Mouse (Mus musculus) ZHBTc4 (cell line): ENCODE data around the gene Ccdc158.
A peak's percentile ranks its signal among the peaks of the same experiment; 100 is the strongest.

Source experiments
- DNase-seq: peaks from one replicate; pipeline ENCODE4 v3.0.0-alpha.2; 2011; ENCODE audit warnings: low read depth, low spot score

The Ccdc158 gene

GRCm38 (mm10) chr5:92674859-92675573, at the start of gene Ccdc158:
TSS of gene Ccdc158 (minus strand) at chr5:92675271.
- DNase-seq = peak; percentile 98

DNA sequence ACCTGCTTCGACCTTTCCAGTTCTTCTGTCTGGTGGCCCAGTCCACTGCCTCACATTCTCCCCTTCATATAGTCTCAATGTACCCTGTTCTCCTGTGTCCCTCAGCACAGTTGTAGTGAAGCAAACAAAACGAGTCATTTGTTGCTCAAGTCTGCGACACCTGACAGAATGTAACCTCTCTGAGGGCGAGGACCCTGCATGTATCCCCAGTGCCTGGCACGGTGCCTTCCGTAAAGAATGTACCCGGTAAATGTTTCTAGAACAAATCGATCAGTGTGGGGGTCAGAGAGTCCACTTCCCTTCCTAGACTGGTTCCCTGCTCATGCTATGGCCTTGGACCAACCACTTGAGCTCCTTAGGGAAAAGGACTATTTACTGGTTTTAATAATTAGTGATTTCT, 46.5 kb upstream of the Ccdc158 start:
- no peak for DNase-seq

GRCm38 (mm10) chr5:92718856-92719255, 43.8 kb upstream of the Ccdc158 start:
- DNase-seq = no peak

GRCm38 (mm10) chr5:92717666-92718360, 42.7 kb upstream of the Ccdc158 start:
- DNase-seq = no peak

- no peak for DNase-seq
Observed at GRCm38 (mm10) chr5:92715890-92716289, 40.8 kb upstream of the Ccdc158 start.

- no peak for DNase-seq
Observed at GRCm38 (mm10) chr5:92715319-92715718, 40.2 kb upstream of the Ccdc158 start.

DNA sequence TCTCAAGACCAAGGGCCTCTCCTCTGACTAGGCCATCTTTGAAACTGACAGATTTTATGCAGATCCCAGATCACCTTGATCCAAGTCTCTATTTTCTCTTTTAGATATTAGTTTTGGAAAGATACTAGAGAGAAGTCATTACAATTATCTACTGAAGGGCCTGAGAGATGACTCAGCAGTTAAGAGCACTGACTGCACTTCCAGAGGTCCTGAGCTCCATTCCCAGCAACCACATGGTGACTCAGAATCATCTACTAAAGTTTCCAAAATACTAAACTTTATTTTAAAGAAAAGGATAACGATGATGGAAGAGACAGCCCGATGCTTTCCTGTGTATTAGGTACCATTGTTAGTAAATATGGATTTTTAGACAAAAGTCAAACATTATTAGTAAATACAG, 39.8 kb upstream of the Ccdc158 start:
- no peak for DNase-seq

DNA sequence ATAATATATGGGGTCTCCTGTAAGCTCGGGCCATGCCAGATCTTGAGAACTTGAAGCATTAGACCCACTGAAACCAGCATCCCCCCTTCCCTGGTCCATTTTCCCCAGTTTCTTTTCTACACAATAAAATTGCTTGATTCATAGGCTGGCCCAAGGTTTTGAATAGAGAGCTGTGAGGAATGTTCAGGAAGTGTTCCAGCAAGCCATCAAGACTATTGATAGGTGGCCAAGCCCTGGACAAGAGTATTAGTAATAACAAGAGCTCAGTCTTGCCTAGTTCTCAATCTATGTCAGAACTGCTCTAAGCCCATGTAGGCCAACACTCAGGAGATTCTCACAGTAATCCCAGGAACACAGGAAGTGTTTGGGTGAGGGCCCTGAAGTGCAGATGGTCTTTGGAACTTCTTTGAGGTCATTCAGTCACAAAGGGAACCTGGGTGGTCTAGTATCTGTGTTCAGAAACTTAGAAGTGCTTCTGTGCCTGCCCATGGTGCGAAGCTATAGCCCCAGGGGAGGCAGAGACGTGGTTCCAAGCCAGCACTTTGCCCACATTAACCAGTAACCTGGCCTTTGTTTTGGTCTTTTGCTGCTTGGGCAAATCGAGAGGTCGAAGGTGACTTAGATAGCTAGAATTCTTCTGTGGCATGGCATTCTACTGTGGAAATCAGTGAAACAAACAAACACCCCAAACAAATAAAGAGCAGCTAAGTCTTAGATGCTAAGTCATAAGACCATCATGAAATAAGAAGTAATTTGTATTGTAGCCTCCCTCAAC, 37.7 kb upstream of the Ccdc158 start:
- DNase-seq = no peak

- no peak for DNase-seq
Observed at GRCm38 (mm10) chr5:92711666-92712290, 36.7 kb upstream of the Ccdc158 start.

- no peak for DNase-seq
Observed at GRCm38 (mm10) chr5:92710779-92711178, 35.7 kb upstream of the Ccdc158 start.

GRCm38 (mm10) chr5:92707921-92708491, 32.9 kb upstream of the Ccdc158 start:
- DNase-seq = no peak

GRCm38 (mm10) chr5:92703671-92704070, 28.6 kb upstream of the Ccdc158 start:
- DNase-seq = no peak

- DNase-seq = no peak
Observed at GRCm38 (mm10) chr5:92701750-92702149, 26.7 kb upstream of the Ccdc158 start.

GRCm38 (mm10) chr5:92698837-92699529, 23.9 kb upstream of the Ccdc158 start:
- peak; percentile 37 for DNase-seq

DNA sequence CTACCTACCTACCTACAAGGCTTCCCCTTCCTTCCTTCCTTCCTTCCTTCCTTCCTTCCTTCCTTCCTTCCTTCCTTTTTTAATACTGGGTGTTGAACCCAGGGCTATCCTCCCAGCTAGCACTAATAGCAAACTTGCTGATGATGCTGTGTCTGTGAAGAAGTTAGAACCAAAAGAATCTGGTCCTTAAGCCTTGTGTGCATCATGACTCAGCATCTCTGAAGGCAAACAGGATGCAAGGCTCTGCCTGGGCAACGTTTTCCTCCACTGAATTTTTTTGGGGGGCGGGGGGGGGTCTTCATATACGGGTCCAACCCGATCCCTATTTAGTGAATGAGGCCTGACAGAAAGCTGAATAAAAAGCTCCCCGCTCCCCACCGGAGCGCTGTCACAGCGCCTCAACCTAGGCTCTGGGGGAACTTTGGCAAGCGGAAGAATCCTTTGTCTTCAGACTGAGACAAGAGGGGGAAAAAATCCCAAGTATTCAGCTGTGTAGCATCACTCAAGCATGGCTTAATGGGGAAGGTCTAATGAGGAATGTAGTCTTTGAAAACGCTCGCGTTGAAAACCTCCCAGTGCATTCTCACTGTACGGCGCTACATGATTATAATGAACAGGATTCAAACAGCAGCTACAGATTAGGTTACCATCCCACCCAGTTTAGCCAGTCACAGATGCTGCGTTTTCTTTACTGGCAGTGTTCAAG, 23.2 kb upstream of the Ccdc158 start:
- DNase-seq = peak; percentile 82

GRCm38 (mm10) chr5:92694316-92694995, 19.4 kb upstream of the Ccdc158 start:
- DNase-seq = no peak

DNA sequence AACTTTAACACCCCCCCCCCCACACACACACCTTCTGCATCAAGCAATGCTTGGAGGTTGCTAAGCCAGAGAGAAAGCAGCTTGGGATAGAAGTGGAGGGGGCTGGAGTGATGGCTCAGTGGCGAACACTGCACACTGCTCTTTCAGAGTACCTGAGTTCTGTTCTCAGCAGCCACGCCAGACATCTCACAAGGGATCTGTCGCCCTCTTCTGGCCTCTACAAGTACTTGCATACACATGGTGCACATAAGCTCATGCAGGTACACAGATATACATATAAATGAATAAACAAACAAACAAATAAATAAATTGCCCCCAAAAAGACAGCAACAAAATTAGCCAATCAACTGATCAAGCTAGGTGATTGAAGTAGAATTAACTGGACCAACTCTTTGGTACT, 18.7 kb upstream of the Ccdc158 start:
- DNase-seq = peak; percentile 81

GRCm38 (mm10) chr5:92692206-92693007, 17.3 kb upstream of the Ccdc158 start:
- no peak for DNase-seq

DNA sequence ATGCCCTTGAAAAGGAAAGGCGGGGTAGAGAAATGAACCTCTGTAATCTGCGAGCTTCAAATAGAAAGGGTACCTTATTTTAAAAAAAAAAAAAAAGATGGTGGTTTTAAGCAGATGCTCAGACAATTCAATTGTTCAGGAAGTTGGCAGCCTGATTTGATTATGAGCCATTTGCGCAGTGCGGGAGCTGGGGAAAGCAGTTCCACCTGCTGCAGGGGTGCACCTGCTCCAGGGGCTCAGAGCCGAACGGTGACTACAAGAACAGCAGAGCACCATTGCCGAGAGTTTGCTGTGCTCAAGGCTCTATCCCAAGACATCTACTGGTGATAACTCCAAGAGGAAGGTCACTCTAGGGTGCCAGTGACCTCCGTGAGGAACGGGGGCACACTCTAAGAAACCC, 13.5 kb upstream of the Ccdc158 start:
- no peak for DNase-seq
